Mouse (Mus musculus): ENCODE results near the gene Ecpas. TPM values are rescaled to one million over a fixed set of nuclear protein-coding genes. Genes with fewer than 3 reads are reported as not detected.

Ecpas gene
- polyA plus RNA-seq, 1 experiment from 2014 or later, result 47.2 TPM

DNA sequence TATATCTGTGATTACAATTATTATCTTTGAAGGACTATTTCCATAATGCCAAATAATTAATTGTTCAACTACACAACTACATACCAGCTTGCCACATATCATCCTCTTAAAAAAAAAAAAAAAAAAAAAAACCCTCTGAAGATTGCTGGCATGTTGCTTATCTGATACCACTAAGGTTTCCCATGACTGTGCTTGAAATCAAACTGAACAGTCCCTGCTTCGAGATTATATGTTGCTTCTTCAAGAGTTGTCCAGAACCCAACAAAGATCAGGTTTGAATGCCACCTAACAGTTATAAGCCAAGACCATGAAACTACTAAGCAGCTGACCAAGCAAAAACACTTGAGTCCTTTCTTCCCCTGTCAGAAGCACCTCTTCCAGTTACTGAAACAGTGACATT is 5.1 kb downstream of the Ecpas start:
- 97% methylated on average over 1 of the region's 1 CpGs for WGBS

DNA sequence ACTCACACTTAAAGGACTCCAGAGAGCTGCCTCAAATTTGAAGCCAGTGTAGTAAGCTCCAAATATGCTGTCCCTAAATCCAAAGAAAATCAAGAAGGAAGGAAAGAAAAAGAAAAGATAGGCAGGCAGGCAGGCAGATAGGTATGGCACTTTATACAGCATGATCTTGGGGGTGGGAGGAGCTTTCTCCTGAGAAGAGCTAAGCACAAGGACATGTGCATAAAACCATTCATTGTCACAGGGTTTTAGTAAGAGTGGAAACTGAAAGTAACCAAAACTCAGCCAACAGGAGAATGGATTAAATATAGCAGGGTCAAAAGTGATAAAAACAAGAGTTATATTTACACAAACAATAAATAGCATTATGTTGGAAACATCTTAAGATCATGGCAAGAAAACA is 14.2 kb downstream of the Ecpas start:
- H3K4me1 ChIP-seq (ENCODE audit: control insufficient read depth, insufficient read depth, low read length), result no peaks in the 10 kb centered on the region
- H3K9ac ChIP-seq (replicated peaks; ENCODE audit: low read length), result no peak overlapping the region
- H3K9me3 ChIP-seq (replicated peaks; ENCODE audit: control insufficient read depth, low read length), result no peaks in the 10 kb centered on the region
- no peaks in the 10 kb centered on the region for H3K36me3 ChIP-seq (replicated peaks; ENCODE audit: control insufficient read depth, insufficient read depth, low read depth, low read length)
- H3K27me3 ChIP-seq (ENCODE audit: control insufficient read depth, insufficient read depth, low read length), result no peaks in the 10 kb centered on the region
- H3K27ac ChIP-seq (replicated peaks; ENCODE audit: low read depth, low read length), result no peak overlapping the region
- DNase-seq (ENCODE audit: low spot score) (no peak), ATAC-seq (replicated peaks; ENCODE audit: insufficient number of reproducible peaks, low FRiP score, low TSS enrichment, low read depth) (no peak)
- no peak overlapping the region for H3K4me3 ChIP-seq (ENCODE audit: low read depth, low read length)
- no peak overlapping the region for H3K4me2 ChIP-seq (ENCODE audit: low read depth, low read length)

More for the DNA sequence above, 5.1 kb downstream of the Ecpas start:
- Histone ChIP-seq H3K36me3 (replicated peaks; ENCODE audit: control insufficient read depth, insufficient read depth, low read depth, low read length) (no peaks in the 10 kb centered on the region), H3K4me2 (ENCODE audit: low read depth, low read length) (no peak overlapping the region), H3K4me3 (ENCODE audit: low read depth, low read length) (no peak overlapping the region), H3K4me1 (ENCODE audit: control insufficient read depth, insufficient read depth, low read length) (no peaks in the 10 kb centered on the region), H3K27me3 (ENCODE audit: control insufficient read depth, insufficient read depth, low read length) (no peaks in the 10 kb centered on the region), H3K9ac (replicated peaks; ENCODE audit: low read length) (no peak overlapping the region), H3K9me3 (replicated peaks; ENCODE audit: control insufficient read depth, low read length) (no peaks in the 10 kb centered on the region), H3K27ac (replicated peaks; ENCODE audit: low read depth, low read length) (no peak overlapping the region)
- no peak for ATAC-seq (replicated peaks; ENCODE audit: insufficient number of reproducible peaks, low FRiP score, low TSS enrichment, low read depth)
- no peak for DNase-seq (ENCODE audit: low spot score)

DNA sequence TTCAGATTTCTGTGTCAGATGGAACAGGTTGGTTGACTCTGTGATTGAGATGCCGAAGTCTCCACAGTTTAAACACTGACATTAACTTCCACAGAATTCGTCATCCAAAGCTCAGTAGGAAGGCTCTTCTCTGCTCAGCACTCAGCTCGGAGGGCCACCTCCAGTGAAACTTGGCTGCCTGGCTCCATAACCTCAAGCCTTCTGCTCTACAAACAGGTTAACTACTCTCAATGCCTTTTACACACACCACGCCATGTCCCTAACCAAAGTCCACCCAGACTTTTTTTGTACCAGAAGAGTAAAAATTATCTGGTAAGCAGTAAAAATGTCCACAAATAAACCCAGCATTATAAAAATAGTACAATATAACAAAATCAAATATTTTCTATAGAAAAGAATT is 15.1 kb downstream of the Ecpas start:
- Histone ChIP-seq H3K27ac (replicated peaks; ENCODE audit: low read depth, low read length) (no peak overlapping the region), H3K36me3 (replicated peaks; ENCODE audit: control insufficient read depth, insufficient read depth, low read depth, low read length) (no peaks in the 10 kb centered on the region), H3K9me3 (replicated peaks; ENCODE audit: control insufficient read depth, low read length) (no peaks in the 10 kb centered on the region), H3K9ac (replicated peaks; ENCODE audit: low read length) (no peak overlapping the region), H3K4me2 (ENCODE audit: low read depth, low read length) (no peak overlapping the region), H3K27me3 (ENCODE audit: control insufficient read depth, insufficient read depth, low read length) (no peaks in the 10 kb centered on the region), H3K4me3 (ENCODE audit: low read depth, low read length) (no peak overlapping the region), H3K4me1 (ENCODE audit: control insufficient read depth, insufficient read depth, low read length) (no peaks in the 10 kb centered on the region)
- DNase-seq (ENCODE audit: low spot score), result no peak
- ATAC-seq (replicated peaks; ENCODE audit: insufficient number of reproducible peaks, low FRiP score, low TSS enrichment, low read depth), result no peak
- 70% methylated on average over 4 of the region's 4 CpGs for WGBS

DNA sequence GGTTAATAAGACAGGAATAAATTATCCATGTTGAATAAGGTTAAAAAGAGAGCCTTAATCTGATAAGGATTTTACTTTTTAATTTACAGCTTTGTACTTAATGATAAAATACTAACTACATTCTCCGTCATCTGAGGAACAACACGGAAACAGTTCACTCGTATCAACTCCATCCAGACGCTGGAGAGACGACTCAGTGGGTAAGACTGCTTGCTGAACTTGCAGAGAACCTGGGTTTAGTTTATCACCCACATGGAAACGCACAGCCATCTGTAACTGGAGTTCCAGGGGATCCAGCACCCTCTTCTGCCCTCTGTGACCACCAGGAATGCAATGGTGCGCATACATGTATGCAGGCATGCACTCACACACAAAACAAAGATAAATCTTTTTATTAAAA is 18.1 kb downstream of the Ecpas start:
- no peak overlapping the region for H3K4me2 ChIP-seq (ENCODE audit: low read depth, low read length)
- no peaks in the 10 kb centered on the region for H3K36me3 ChIP-seq (replicated peaks; ENCODE audit: control insufficient read depth, insufficient read depth, low read depth, low read length)
- H3K4me1 ChIP-seq (ENCODE audit: control insufficient read depth, insufficient read depth, low read length), result no peaks in the 10 kb centered on the region
- H3K27me3 ChIP-seq (ENCODE audit: control insufficient read depth, insufficient read depth, low read length), result no peaks in the 10 kb centered on the region
- ATAC-seq (replicated peaks; ENCODE audit: insufficient number of reproducible peaks, low FRiP score, low TSS enrichment, low read depth), result no peak
- WGBS, result 81% methylated on average over 7 of the region's 7 CpGs
- H3K4me3 ChIP-seq (ENCODE audit: low read depth, low read length), result no peak overlapping the region
- no peak overlapping the region for H3K27ac ChIP-seq (replicated peaks; ENCODE audit: low read depth, low read length)
- DNase-seq (ENCODE audit: low spot score), result no peak
- no peak overlapping the region for H3K9ac ChIP-seq (replicated peaks; ENCODE audit: low read length)
- H3K9me3 ChIP-seq (replicated peaks; ENCODE audit: control insufficient read depth, low read length), result no peaks in the 10 kb centered on the region

DNA sequence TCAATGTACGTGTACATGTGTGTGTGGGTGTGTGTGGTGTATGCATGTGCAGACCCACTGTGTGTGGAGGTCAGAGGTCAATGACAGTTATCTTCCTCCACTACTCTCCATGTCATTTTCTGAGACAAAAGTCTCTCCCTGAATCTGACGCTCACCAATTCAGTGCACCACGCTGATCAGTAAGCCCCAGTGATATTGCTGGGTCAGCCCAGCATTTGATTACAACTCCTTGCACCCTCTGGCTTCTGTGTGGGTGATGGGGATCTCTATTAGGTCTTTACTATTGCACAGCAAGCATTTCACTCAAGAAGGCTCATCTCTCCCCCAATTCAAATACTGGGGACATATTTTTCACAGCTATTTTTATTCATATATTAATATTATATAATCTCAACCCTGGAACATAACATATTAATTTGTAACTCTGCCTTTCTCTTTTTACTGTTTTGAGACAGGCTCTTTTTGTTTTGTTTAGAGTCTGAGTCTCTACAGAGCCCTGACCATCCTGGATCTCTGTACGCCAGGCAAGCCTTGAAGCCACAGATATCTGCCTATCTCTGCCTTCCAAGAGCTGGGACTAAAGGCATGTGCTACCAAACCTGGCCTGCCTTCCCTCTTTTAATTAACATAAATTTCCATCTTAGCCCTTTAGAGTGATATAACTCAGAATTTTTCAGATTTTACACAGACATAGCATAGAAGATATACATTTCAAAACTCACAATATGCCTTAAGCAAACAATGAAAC is 22.3 kb downstream of the Ecpas start:
- no peak overlapping the region for H3K27ac ChIP-seq (replicated peaks; ENCODE audit: low read depth, low read length)
- H3K9ac ChIP-seq (replicated peaks; ENCODE audit: low read length), result no peak overlapping the region
- no peaks in the 10 kb centered on the region for H3K9me3 ChIP-seq (replicated peaks; ENCODE audit: control insufficient read depth, low read length)
- DNase-seq (ENCODE audit: low spot score), result no peak
- H3K4me3 ChIP-seq (ENCODE audit: low read depth, low read length), result no peak overlapping the region
- WGBS, result 80% methylated on average over 4 of the region's 4 CpGs
- ATAC-seq (replicated peaks; ENCODE audit: insufficient number of reproducible peaks, low FRiP score, low TSS enrichment, low read depth), result no peak
- H3K4me1 ChIP-seq (ENCODE audit: control insufficient read depth, insufficient read depth, low read length), result no peaks in the 10 kb centered on the region
- no peak overlapping the region for H3K4me2 ChIP-seq (ENCODE audit: low read depth, low read length)
- no peaks in the 10 kb centered on the region for H3K27me3 ChIP-seq (ENCODE audit: control insufficient read depth, insufficient read depth, low read length)
- no peaks in the 10 kb centered on the region for H3K36me3 ChIP-seq (replicated peaks; ENCODE audit: control insufficient read depth, insufficient read depth, low read depth, low read length)

DNA sequence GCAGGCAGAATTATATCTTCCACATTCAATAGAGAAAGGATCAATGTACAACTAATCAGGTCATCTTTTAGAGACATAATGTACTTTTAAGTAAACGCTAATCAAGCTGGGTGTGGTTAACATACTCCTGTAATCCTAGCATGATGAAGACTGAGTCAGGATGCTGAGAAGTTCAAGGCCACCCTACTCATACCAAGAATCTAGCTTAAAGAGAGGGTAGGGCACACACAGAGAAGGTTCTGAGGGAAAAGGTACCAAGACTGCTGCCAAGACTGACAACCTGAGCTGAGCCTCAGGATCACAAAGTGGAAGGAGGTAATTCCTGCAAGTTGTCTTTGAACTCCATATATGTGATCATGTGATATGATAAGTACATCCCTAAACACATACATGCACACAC is 24.0 kb downstream of the Ecpas start:
- no peak overlapping the region for H3K4me2 ChIP-seq (ENCODE audit: low read depth, low read length)
- no peaks in the 10 kb centered on the region for H3K4me1 ChIP-seq (ENCODE audit: control insufficient read depth, insufficient read depth, low read length)
- 92% methylated on average over 1 of the region's 1 CpGs for WGBS
- H3K27ac ChIP-seq (replicated peaks; ENCODE audit: low read depth, low read length), result no peak overlapping the region
- H3K9me3 ChIP-seq (replicated peaks; ENCODE audit: control insufficient read depth, low read length), result no peaks in the 10 kb centered on the region
- ATAC-seq (replicated peaks; ENCODE audit: insufficient number of reproducible peaks, low FRiP score, low TSS enrichment, low read depth) (no peak), DNase-seq (ENCODE audit: low spot score) (no peak)
- no peak overlapping the region for H3K9ac ChIP-seq (replicated peaks; ENCODE audit: low read length)
- H3K4me3 ChIP-seq (ENCODE audit: low read depth, low read length), result no peak overlapping the region
- no peaks in the 10 kb centered on the region for H3K36me3 ChIP-seq (replicated peaks; ENCODE audit: control insufficient read depth, insufficient read depth, low read depth, low read length)
- no peaks in the 10 kb centered on the region for H3K27me3 ChIP-seq (ENCODE audit: control insufficient read depth, insufficient read depth, low read length)

DNA sequence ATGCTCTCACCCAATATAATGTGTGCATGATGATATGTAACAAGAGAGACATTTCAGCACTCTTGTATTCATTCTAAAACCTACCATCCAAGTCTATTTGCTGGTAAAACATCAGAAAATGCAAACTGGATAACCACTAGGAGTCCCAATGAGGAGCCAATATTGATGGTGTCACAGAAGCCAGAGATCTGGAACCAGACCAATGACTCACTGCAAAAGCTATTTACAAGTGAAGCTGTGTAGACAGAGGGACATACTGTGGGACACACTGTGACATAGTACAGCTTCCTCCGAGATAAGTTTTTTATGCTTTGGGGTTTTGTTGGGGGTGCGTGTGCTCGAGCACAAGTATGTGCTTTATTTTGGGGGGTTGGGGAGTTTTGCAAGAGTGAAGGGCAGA is 24.9 kb downstream of the Ecpas start:
- 94% methylated on average over 3 of the region's 3 CpGs for WGBS
- H3K9ac ChIP-seq (replicated peaks; ENCODE audit: low read length), result no peak overlapping the region
- H3K27ac ChIP-seq (replicated peaks; ENCODE audit: low read depth, low read length), result no peak overlapping the region
- ATAC-seq (replicated peaks; ENCODE audit: insufficient number of reproducible peaks, low FRiP score, low TSS enrichment, low read depth), result no peak
- H3K36me3 ChIP-seq (replicated peaks; ENCODE audit: control insufficient read depth, insufficient read depth, low read depth, low read length), result no peaks in the 10 kb centered on the region
- H3K4me1 ChIP-seq (ENCODE audit: control insufficient read depth, insufficient read depth, low read length), result no peaks in the 10 kb centered on the region
- no peak for DNase-seq (ENCODE audit: low spot score)
- no peak overlapping the region for H3K4me2 ChIP-seq (ENCODE audit: low read depth, low read length)
- no peaks in the 10 kb centered on the region for H3K27me3 ChIP-seq (ENCODE audit: control insufficient read depth, insufficient read depth, low read length)
- no peaks in the 10 kb centered on the region for H3K9me3 ChIP-seq (replicated peaks; ENCODE audit: control insufficient read depth, low read length)
- H3K4me3 ChIP-seq (ENCODE audit: low read depth, low read length), result no peak overlapping the region

DNA sequence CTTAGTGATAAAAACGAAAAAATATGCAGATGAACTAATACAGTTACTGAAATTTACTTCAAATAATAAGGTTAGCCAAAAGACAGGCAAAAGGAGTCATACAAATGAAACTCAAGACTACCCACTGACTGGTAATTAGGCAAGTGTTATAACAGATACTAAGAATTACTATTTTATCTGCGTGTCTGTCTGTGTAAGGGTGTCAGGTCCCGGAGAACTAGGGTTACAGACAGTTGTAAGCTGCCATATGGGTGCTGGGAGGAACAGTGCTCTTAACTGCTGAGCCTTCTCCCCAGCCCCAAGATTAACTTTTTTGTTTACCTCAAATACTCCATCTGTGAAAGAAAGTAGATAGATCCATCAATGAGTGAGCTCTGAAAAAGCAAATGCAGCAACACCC is 25.8 kb downstream of the Ecpas start:
- ATAC-seq (replicated peaks; ENCODE audit: insufficient number of reproducible peaks, low FRiP score, low TSS enrichment, low read depth), result no peak
- Histone ChIP-seq H3K36me3 (replicated peaks; ENCODE audit: control insufficient read depth, insufficient read depth, low read depth, low read length) (no peaks in the 10 kb centered on the region), H3K9ac (replicated peaks; ENCODE audit: low read length) (no peak overlapping the region), H3K4me2 (ENCODE audit: low read depth, low read length) (no peak overlapping the region), H3K4me1 (ENCODE audit: control insufficient read depth, insufficient read depth, low read length) (no peaks in the 10 kb centered on the region), H3K4me3 (ENCODE audit: low read depth, low read length) (no peak overlapping the region), H3K9me3 (replicated peaks; ENCODE audit: control insufficient read depth, low read length) (no peaks in the 10 kb centered on the region), H3K27ac (replicated peaks; ENCODE audit: low read depth, low read length) (no peak overlapping the region), H3K27me3 (ENCODE audit: control insufficient read depth, insufficient read depth, low read length) (no peaks in the 10 kb centered on the region)
- 93% methylated on average over 3 of the region's 3 CpGs for WGBS
- DNase-seq (ENCODE audit: low spot score), result no peak
